Mouse (Mus musculus) gastrocnemius, postnatal 10 days (tissue): ENCODE results near the gene Gm5039. TPM values are rescaled to one million over a fixed set of nuclear protein-coding genes. Genes with fewer than 3 reads are reported as not detected.
"Not testable (repeated sequence)": the region's sequence is repeated elsewhere in the genome, so short reads cannot be mapped to it uniquely, and the experiment has no call there.

Experiments
- DNase-seq: peaks from one replicate; pipeline ENCODE4 v3.0.0; 2021; ENCODE audit warnings: mixed read lengths
- long read RNA-seq, 2 experiments: library from polyadenylated mRNA; stranded (forward); transcript quantifications; one replicate each; pipeline ENCODE4 v2.0.0; 2021
- total RNA-seq, 2 experiments: library from RNA; stranded (reverse); gene quantifications; 2 replicates each; pipeline ENCODE4 v1.2.3; 2021

The Gm5039 gene
- total RNA-seq: not detected
- long read RNA-seq, experiment 1: 0 reads
- long read RNA-seq, experiment 2: 0 reads

DNA sequence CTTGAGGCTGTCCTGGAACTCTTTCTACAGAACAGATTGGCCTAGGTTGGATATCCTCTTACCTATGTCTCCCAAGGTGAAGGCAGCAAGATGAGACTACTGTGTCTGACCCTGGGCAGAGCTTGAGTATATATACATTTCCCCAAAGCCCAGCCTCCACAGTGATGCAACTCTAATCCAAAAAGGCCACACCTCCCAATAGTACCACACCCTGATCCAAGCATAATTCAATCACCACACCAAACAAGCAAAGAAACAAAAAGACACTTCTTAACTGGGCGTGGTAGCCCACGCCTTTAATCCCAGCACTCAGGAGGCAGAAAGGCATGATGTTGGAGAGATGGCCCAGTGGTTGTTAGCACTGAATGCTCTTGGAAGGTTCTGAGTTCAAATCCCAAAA is at the start of gene Gm5039:
TSS of gene Gm5039 (minus strand) at position 101 of the 400 bp plus-strand sequence.
- DNase-seq: not testable (repeated sequence)

DNA sequence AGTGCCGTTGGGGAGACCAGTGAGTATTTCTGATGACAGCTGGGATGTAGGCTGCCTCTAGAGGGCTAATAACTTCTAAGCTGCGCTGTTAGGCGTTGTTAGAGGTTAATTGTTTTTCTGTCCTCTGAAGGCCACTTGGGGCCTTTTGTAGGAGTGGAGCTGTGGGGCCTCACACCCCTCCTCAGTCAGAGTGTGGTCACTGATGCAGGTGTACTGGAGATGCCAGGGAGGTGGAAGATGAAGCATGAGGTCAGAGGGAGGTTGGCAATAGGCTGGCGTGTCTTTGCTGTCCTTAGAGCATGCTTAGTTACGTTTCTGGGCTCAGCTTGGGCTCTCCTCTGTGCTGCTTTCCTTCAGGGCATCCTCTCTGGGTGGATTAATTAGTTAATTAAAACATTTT is 48.2 kb upstream of the Gm5039 start:
- DNase-seq: no peak

DNA sequence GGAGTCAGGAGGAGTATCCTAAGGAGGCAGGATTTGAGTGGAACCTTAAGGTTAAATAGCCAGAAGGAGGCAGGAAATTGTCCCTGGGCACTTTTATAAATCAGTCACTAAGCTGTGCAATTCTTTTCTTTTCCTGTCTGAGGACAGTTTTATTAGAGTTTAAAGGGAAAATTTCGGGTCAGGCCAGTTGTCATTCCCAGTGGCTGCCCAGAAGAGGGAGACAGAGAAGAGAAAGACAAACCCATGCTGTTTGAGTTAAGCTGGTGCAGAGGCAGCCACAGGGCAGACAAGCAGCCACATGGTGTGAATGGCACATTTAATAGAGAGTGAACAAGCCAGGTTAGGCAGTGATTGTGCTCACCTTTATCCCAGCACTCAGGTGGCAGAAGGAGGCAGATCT is 46.5 kb upstream of the Gm5039 start:
- DNase-seq: not testable (repeated sequence)

DNA sequence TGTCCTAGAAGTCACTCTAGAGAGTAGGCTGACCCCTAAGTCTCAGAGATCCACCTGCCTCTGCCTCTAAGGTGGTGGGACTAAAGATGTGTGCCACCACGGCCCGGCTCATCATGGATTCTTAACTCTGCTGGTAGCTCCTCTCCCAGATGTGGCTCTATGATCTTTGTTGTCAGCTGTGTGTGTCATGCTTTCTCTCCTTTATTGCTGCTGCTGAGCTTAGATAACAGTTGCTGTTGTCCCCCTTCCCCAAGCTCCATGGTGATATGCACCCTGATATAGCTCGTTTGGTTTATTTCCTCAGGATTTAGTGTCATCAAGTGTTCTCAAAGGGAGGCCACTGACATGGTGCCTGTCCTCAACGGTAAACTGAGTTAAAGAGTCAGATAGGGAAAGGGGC is 45.9 kb upstream of the Gm5039 start:
- DNase-seq: not testable (repeated sequence)

DNA sequence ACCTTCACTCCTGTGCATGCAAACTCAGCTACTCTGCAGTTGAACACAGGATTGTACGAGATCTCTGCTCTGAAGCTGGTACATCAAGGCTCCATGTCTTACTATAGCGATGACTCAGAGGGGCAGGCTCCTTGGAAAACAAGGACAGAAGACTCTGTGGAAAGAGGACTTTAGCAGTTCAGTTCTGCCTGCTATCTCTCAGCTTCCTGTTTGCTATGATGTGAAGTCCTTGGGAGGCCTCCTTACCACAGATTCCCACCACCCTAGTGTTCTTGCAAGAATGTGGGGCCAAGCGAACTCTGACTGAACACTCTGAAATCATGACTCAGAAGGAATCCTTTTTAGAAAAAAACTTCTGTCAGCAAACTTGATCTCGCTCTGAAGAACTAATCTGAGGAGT is 44.8 kb upstream of the Gm5039 start:
- DNase-seq: no peak

DNA sequence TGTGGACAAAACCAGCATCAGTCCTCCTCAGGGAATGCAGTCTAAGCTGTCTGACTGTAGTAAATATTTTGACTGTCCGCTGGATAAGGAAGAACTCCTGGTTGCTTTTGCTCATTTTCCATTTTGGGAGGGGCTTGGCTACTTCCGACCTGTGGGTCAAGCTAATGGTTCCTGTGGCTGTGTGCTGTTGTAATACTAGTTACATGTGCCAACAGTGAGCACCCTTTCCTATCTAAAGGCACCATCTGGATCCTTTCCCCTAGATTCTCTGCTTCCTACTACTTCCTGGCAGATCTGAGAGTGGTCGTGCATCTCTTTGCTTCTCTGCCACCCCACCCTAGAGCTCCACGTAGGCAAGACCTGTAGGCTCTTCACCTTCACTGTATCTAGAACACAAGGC is 43.8 kb upstream of the Gm5039 start:
- no peak for DNase-seq

DNA sequence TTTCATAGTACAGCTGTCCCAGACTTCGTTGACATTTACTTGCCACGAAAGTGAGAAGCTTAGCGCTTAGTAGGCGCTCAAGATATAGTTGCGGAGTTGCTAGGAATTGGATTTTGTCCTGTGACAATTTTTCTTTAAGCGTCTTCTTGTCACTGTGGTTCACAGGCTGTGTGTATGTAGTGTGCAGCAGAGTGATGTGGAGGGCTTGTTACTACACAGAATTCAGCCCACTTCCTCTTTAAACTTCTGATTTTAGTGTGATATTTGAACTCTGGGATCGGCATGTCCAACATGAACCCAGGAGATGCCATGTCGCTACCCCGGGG is 37.3 kb upstream of the Gm5039 start:
- no peak for DNase-seq

DNA sequence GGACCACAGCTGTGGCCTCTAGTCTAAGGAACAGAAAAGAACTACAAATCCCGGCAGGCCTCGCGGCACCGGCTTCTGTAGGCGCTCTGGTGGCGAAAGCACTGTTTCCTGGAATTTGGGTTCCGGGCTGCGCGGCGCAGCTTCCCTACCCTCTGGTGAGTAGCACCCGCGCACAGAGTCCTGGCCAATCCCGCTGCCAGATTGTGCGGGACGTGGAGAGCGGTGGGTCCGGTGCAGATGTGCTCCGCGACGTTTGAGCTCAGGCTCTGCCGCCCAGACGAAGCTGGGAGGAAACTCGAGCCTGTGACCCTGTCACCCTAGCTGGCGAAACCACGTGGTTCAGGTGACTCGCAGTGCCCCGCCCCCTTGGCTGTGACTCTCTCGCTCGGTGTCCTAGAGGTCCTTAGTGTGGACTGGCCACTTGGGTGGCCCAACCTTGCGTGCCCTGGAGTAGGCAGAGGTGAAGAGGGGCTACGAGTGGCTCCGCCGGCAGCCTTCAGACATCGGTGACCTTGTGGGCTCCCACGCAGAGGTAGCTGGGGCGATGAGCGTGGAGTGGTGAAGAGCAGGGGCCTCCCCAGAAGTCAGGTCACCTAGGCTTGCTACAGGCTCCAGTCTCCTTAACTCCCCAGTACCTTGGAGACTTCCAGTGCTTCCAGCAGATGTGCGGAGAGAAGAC is 36.8 kb upstream of the Gm5039 start, which contains the start of gene Adck1:
TSS of gene Adck1 (plus strand) at position 114 of the 679 bp plus-strand sequence.
- DNase-seq: peak; percentile 84

DNA sequence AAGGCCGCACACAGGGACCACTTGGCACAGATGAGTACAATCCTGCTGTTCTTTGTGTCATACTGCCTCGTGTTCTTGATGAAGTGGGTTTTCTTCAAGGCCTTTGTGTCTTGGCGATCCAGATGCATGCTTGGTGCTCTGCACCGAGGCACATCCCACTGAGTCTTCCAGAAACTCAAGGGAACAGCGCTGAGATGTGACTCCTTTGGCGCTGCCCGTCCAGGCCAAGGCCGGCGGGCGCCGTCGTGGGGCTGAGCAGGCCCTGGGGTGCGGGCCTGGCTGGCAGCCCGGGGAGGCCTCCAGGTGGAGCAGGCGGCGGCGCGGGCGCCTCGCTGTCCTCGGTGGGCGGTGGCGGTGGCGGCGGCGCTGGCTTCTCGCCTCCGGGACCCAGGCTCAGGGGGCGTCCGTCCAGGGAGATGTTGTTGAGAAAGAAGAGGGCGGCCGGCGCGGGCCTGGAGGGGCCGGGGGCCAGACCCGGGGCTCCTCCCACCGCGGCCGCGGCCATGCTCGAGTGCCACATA is 30.4 kb upstream of the Gm5039 start:
- DNase-seq: no peak

DNA sequence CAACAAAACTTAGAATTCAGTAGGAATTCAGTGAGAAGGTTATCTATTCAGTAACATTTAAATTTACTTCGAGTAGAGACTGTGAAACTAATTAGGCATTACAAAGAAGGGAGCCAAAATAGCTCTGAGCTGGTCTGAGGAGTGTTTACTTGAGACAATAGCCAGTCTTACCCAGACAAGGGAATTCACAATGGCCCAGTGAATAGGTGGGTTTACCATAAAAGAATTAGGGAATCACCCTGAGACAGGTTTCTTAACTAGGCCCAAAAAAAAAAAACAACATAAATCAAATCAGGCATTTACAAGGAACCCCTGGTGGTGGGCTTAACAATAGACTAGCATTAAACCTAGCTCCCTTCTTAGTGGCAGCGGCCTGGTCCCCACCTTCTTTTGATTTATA is 17.5 kb upstream of the Gm5039 start:
- not testable (repeated sequence) for DNase-seq

DNA sequence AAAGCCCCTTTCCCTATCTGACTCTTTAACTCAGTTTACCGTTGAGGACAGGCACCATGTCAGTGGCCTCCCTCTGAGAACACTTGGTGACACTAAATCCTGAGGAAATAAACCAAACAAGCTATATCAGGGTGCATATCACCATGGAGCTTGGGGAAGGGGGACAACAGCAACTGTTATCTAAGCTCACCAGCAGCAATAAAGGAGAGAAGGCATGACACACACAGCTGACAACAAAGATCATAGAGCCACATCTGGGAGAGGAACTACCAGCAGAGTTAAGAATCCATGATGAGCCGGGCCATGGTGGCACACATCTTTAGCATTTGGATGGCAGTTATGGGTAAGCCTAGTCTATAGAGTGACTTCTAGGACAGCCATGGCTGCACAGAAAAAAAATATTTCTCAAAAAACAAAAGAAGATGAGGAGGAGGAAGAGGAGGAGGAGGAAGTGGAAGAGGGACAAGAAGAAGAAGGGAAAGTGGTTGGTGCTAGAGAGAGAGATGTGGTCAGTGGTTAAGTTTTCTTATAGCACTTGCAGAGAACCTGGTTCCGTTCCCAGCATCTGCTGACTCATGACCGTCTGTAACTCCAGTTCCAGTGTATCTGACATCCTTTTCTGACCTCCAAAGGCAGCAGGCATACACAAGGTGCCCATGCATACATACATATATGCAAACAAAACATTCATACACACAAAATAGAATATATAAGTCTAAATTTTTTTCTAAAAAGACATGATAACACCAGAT is 13.0 kb upstream of the Gm5039 start:
- DNase-seq: not testable (repeated sequence)

DNA sequence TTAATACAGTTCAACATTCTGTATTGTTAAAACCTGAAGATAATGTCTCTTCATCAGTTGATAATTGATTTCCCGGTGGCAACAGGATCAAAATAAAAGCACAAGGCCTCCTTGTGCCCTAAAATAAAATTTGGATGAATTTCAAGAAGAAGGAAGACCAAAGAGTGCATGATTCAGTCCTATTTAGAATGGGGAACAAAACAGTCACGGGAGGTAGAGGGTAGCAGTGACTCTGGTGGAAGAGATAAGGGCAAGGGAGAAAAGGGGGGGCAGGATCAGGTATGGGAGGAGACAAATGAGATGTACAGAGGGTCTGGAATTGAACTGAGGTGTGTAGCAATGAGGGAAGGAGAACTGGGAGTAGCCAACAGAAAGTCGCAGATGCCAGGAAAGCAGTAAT is 9.3 kb downstream of the Gm5039 start:
- DNase-seq: no peak

DNA sequence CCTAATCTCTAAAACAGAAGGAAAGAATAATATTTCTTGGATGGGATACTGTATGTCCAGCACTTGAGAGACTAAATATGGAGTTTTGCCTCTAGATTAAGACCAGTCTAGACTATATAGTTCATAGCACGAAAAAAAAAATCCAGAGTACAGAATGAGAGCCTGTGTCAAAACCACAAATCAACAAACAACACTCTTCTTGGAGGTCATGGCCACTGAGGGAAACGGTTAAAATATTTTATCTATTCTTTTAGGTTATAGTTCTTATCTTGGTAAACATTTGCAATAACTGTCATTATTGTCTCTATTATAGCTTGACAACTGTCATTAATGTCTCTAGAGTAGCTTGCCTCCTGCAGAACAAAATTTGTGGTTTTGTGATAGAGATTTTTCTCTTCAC is 26.7 kb downstream of the Gm5039 start:
- not testable (repeated sequence) for DNase-seq

DNA sequence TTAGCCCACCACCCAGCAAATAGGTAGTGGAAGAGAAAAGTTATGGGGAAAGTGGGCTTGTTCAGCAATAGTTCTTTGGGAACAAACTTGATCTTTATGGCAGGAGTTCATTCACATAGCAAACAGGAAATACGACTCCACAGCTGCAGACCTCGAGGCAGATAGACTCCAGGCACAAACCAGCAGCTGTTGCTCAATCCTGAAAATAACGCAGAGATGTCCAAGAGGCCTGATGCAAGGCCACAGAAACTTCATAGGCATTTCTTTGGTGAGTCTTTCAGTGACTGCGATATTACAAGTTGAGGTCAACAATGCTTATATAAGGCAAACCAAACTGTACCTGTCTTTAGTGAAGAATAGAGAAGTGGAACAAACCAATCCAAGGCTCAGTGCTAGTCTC is 30.7 kb downstream of the Gm5039 start:
- DNase-seq: not testable (repeated sequence)

DNA sequence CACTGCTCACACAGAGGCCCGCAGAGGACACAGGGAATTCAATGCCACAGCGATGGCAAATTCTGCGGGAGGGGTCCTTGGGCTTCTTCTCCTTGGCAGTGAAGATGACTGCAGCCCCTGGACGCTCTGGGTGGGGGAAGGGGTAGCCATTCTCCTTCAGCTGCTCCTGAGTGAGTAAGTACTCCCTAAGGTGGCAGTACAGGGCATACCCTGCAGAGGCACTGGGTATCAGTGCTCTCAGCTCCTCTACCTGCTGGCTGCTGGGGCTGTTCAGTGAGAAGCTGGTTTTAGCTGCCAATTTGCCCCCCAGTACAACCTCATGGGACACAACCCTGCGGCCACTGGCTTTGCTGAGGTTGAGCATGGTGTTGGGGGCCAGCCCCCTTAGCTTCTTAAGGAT is 38.6 kb downstream of the Gm5039 start:
- not testable (repeated sequence) for DNase-seq

DNA sequence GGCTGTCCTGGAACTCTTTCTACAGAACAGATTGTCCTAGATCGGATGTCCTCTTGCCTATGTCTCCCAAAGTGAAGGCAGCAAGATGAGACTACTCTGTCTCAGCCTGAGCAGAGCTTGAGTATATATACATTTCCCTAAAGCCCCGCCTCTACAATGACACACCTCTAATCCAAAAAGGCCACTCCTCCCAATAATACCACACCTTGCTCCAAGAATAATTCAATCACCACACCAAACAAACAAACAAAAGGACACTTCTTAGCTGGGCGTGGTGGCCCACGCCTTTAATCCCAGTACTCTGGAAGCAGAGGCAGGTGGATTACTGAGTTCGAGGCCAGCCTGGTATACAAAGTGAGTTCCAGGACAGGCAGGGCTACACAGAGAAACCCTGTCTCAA is 49.4 kb downstream of the Gm5039 start, which contains the start of gene Gm5662:
TSS of gene Gm5662 (minus strand) at position 101 of the 400 bp plus-strand sequence.
- not testable (repeated sequence) for DNase-seq

Other genes with a start within 250 kb of the Gm5039 start
- gene Gm16368, start 240.3 kb downstream of the Gm5039 start, total RNA-seq: not detected
- not detected for gene Gm10436, start 141.9 kb downstream of the Gm5039 start, total RNA-seq
- not detected for gene Gm8332, start 73.9 kb downstream of the Gm5039 start, total RNA-seq
- not detected for gene Gm5662, start 49.5 kb downstream of the Gm5039 start, total RNA-seq
- 10 to 100 TPM; 10.4 to 10.8 TPM for gene Adck1, start 36.5 kb upstream of the Gm5039 start, total RNA-seq